Mouse (Mus musculus): ENCODE data around the gene Csmd2. TPM values are rescaled to one million over a fixed set of nuclear protein-coding genes. Genes with fewer than 3 reads are reported as not detected.
"Not testable (repeated sequence)": the region's sequence is repeated elsewhere in the genome, so short reads cannot be mapped to it uniquely, and the experiment has no call there.

The Csmd2 gene
- polyA plus RNA-seq, 1 experiment from 2014 or later: not detected

DNA sequence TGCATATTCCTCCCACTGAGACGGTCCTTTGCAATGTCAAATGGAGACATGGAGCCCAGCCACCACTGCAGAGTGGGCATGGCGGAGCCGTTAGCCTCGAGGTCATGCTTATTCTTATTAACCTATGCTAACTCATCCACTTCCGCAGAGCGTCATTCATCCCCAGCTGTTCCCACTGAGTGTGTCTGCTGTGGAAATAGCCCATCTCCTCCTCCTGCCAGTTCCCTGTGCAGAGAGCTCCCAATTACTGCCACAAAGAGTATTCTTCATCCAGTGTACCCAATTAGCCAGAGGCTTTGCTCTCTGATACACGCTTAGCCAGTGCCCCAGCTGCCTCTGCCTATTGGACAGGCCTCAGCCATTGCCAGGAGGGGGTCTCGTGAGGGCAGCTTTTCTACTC, 504.4 kb downstream of the Csmd2 start:
- no peak overlapping the region for H3K4me3 ChIP-seq (ENCODE audit: inconsistent target)
- no peaks in the 10 kb centered on the region for H3K79me2 ChIP-seq (ENCODE audit: inconsistent target)
- no peaks in the 10 kb centered on the region for H3K36me3 ChIP-seq (ENCODE audit: inconsistent target)
- no peak overlapping the region for H3K27ac ChIP-seq
- WGBS (ENCODE audit: missing documents): 80% methylated on average over 8 of the region's 8 CpGs

DNA sequence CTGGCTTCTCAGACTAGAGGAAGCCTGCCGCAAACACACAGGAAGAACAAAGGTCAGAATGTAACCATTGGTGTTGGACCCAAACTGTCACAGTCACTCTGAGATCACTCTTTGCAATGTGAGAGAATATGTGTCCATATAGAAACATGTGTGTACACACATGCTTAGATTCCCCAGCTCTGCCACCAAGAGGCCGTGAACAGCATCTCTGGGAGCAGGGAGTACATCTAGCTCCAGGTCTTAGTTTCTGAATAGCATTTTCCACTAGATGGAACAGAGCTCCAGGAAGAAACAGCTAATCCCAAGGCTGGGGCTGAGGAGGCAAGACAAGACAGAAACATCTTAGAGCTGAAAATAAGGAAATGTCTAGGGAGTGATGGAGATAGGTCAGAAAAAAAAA, 512.3 kb downstream of the Csmd2 start:
- Histone ChIP-seq H3K27ac (no peak overlapping the region), H3K36me3 (ENCODE audit: inconsistent target) (no peaks in the 10 kb centered on the region), H3K79me2 (ENCODE audit: inconsistent target) (no peaks in the 10 kb centered on the region), H3K4me3 (ENCODE audit: inconsistent target) (no peak overlapping the region)
- 78% methylated on average over 2 of the region's 2 CpGs for WGBS (ENCODE audit: missing documents)

DNA sequence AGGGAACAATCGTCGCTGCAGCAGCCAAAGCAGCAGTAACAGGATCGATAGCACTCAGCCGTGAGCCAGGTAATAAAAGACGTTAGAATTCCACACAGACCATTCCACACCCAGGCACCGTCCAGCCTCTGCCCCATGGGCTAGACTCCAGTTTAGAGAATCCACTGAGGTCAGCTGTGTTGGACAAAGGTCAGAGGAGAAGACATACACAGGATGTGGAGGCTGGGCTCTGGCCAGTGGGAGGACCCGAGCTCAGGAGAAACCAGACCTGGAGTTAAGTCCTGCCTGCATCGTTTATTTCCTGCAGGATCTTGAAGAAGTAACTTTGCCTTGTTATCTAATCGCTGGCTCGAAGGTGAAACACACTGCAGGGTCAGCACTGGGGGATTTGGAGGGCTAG, 519.2 kb downstream of the Csmd2 start:
- WGBS (ENCODE audit: missing documents): 56% methylated on average over 10 of the region's 10 CpGs
- no peaks in the 10 kb centered on the region for H3K79me2 ChIP-seq (ENCODE audit: inconsistent target)
- H3K36me3 ChIP-seq (ENCODE audit: inconsistent target): no peaks in the 10 kb centered on the region
- no peak overlapping the region for H3K4me3 ChIP-seq (ENCODE audit: inconsistent target)
- H3K27ac ChIP-seq: no peak overlapping the region

DNA sequence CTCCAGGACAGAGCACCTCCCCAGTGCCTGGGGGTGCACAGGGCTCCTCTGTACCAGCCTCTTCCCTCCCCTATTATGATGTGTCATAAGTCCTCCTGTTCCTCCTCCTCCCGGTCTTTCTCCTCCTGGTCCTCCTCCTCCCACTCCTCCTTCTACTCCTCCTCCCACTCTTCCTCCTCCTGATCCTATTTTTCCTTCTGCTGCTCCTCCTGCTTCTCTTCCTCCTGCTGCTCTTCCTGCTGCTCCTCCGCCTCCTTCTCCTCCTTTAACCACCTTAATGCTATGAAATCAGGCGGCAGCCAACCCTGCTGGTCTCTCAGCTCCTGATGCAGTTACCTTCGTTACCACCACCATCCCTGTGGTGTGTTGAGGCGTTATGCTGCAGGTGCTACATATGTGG, 522.2 kb downstream of the Csmd2 start:
- 71% methylated on average over 5 of the region's 5 CpGs for WGBS (ENCODE audit: missing documents)
- H3K4me3 ChIP-seq (ENCODE audit: inconsistent target): no peak overlapping the region
- no peaks in the 10 kb centered on the region for H3K79me2 ChIP-seq (ENCODE audit: inconsistent target)
- no peak overlapping the region for H3K27ac ChIP-seq
- H3K36me3 ChIP-seq (ENCODE audit: inconsistent target): no peaks in the 10 kb centered on the region

DNA sequence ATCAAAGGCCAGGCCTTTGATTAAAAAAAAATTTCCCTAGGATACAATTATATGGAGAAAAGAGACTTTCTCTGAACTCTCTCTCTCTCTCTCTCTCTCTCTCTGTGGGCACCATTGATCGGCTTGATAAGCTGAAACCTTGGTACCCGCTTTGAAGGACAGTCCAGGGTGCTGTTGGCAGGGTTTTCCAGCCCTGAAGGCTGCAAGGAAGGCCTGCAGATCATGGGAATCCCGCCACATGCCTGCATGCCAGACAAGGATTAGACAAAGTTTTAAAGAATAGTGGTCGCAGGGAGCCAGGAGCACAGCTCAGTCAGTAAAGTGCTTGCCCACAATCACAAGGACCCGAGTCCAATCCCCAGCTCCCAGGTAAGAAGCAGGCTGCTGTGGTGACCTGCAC, 526.8 kb downstream of the Csmd2 start:
- Histone ChIP-seq H3K36me3 (ENCODE audit: inconsistent target) (no peaks in the 10 kb centered on the region), H3K79me2 (ENCODE audit: inconsistent target) (no peaks in the 10 kb centered on the region), H3K4me3 (ENCODE audit: inconsistent target) (no peak overlapping the region), H3K27ac (no peak overlapping the region)
- 77% methylated on average over 5 of the region's 5 CpGs for WGBS (ENCODE audit: missing documents)

DNA sequence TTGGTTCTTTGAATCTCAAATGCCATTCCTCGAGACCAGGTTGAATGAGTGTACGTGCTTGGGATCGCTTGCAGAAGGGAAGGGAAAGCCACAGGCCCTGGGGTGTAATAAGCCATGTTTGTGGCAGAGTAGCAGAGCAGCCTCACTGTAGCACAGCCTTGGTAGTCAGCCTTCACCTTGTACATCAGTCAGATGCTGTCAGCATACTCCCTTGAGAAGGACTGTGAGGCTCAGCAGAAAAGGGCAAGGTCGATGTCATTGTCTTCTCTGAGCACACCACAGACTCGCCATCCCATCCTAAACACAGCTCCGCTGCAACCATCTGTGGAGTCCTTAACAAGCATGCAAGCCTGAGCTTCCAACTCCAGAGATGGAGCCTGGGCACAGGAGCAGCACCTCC, 533.6 kb downstream of the Csmd2 start:
- H3K79me2 ChIP-seq (ENCODE audit: inconsistent target): no peaks in the 10 kb centered on the region
- H3K27ac ChIP-seq: no peak overlapping the region
- no peak overlapping the region for H3K4me3 ChIP-seq (ENCODE audit: inconsistent target)
- no peaks in the 10 kb centered on the region for H3K36me3 ChIP-seq (ENCODE audit: inconsistent target)
- 90% methylated on average over 6 of the region's 6 CpGs for WGBS (ENCODE audit: missing documents)

DNA sequence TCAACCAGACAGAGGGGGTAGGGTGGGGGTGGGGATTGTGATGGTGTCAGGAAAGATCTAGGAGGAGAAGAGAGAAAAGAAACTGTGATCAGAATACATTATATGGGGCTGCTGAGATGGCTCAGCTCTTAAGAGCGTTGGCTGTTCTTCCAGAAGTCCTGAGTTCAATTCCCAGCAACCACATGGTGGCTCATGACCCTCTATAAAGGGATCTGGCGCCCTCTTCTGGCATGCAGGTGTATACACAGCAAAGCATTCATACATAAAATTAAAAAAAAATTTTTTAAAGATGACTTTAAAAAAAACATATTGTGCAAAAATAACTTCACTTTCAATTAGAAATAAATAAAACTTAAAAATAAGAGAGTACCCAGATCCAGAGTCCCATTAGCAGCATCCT, 555.7 kb downstream of the Csmd2 start:
- Histone ChIP-seq H3K79me2 (ENCODE audit: inconsistent target) (no peaks in the 10 kb centered on the region), H3K4me3 (ENCODE audit: inconsistent target) (no peak overlapping the region), H3K36me3 (ENCODE audit: inconsistent target) (no peaks in the 10 kb centered on the region), H3K27ac (no peak overlapping the region)
- whole genome bisulfite sequencing (ENCODE audit: missing documents): 33% methylated on average over 2 of the region's 2 CpGs

DNA sequence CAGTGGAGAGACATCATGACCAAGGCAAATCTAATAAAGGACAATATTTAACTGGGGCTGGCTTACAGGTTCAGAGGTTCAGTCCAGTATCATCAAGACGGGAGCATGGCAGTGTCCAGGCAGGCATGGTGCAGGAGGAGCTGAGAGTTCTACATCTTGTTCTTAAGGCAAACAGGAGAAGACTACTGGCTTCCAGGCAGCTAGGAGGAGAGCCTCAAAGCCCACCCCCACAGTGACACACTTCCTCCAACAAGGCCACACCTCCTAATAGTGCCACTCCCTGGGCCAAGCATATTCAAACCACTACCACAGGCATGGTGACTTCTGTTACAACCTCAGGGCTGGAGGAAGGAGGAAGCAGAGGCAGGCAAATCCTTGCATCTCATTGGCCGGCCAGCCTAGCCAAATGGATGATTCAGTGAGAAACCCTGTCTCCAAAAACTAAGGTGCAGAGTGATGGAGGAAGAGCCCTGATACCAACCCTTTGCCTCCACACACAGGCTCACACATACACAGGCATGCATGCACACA, 556.4 kb downstream of the Csmd2 start:
- H3K4me3 ChIP-seq (ENCODE audit: inconsistent target); H3K36me3 ChIP-seq (ENCODE audit: inconsistent target); H3K79me2 ChIP-seq (ENCODE audit: inconsistent target); H3K27ac ChIP-seq: not testable (repeated sequence)
- WGBS (ENCODE audit: missing documents): 79% methylated on average over 2 of the region's 2 CpGs

DNA sequence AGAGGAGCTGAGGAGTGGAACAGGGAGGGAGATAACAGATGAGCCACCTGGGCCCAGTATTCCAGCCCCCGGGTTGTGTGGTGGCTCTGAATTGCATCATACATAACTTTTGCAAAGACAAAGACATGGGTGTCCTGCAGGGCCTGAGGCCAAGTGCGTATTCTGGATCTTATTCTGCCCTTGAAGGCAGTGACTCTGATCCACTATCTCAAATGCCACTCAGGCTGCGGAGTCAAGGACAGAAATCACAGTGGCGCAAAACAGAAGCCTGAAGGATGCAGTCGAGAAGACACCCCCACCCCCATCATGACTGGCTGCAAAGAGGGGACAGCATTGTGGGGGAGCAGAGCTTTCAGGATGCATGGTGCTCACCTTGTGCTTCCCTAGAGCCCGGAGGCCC, 563.1 kb downstream of the Csmd2 start:
- no peak overlapping the region for H3K27ac ChIP-seq
- H3K4me3 ChIP-seq (ENCODE audit: inconsistent target): no peak overlapping the region
- WGBS (ENCODE audit: missing documents): 86% methylated on average over 6 of the region's 6 CpGs
- H3K36me3 ChIP-seq (ENCODE audit: inconsistent target): no peaks in the 10 kb centered on the region
- H3K79me2 ChIP-seq (ENCODE audit: inconsistent target): no peaks in the 10 kb centered on the region

DNA sequence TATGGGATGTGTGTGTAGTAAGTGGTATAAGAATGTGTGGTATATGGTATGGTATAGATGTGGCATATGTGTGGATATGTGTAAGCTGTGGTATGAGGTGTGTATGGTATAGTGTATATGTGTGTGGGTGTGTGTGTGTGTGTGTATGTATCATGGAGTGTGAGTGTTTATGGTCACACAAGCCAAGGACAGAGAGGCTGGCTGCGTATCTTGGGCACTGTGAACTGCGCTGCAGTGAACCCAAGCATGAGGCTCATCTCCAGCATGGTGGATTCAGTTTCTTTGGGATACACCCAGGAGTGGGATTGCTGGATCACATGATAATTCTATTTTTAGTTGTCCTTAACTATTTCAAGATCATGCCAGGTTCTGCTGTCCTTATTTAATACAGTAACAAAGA, 566.5 kb downstream of the Csmd2 start:
- 94% methylated on average over 2 of the region's 2 CpGs for WGBS (ENCODE audit: missing documents)
- H3K4me3 ChIP-seq (ENCODE audit: inconsistent target): no peak overlapping the region
- H3K79me2 ChIP-seq (ENCODE audit: inconsistent target): no peaks in the 10 kb centered on the region

DNA sequence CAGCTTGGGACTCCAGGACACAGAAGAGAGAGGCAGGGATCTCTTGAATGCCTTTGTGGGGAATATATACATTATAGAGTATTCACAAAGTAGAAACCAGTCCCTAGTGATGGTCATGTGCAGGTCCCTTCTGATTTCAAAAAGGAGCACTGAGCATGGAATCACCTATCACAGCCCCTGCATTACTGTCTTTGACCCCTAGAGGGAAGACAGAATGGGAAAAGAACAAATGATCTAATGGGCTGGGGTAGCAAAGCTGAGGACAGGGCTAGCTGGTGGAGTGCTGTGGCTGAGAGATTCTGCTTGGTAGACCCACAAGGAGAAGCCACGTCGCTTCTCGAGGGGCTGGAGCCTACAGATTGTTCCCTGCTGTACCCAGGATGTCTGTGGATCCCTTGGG, 572.7 kb downstream of the Csmd2 start:
- H3K36me3 ChIP-seq (ENCODE audit: inconsistent target): no peaks in the 10 kb centered on the region
- H3K4me3 ChIP-seq (ENCODE audit: inconsistent target): no peak overlapping the region
- H3K27ac ChIP-seq: no peak overlapping the region
- no peaks in the 10 kb centered on the region for H3K79me2 ChIP-seq (ENCODE audit: inconsistent target)
- 90% methylated on average over 3 of the region's 3 CpGs for WGBS (ENCODE audit: missing documents)

More for the DNA sequence above, 566.5 kb downstream of the Csmd2 start:
- H3K36me3 ChIP-seq (ENCODE audit: inconsistent target): no peaks in the 10 kb centered on the region
- H3K27ac ChIP-seq: no peak overlapping the region

DNA sequence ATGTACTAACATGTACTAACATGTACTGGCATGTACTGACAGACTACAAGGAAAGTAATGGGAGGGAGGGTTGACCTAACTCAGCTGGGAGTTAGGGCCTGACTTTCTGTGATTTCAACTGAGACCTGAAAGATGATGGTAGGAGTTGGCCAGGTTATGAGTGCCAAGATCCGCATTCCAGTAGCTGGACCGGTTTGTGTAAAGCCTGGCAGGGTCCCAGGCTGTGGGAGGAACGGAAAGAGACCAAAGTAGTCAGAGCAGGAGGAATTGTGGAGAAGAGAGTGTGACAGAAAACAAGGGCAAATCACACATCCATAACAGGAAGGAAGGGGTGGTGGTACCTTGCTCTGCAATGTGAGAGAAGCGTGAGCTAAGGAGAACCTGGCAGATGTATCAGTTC, 588.2 kb downstream of the Csmd2 start:
- H3K79me2 ChIP-seq (ENCODE audit: inconsistent target): no peaks in the 10 kb centered on the region
- WGBS (ENCODE audit: missing documents): 79% methylated on average over 4 of the region's 4 CpGs
- no peaks in the 10 kb centered on the region for H3K36me3 ChIP-seq (ENCODE audit: inconsistent target)
- H3K27ac ChIP-seq: no peak overlapping the region
- no peak overlapping the region for H3K4me3 ChIP-seq (ENCODE audit: inconsistent target)

DNA sequence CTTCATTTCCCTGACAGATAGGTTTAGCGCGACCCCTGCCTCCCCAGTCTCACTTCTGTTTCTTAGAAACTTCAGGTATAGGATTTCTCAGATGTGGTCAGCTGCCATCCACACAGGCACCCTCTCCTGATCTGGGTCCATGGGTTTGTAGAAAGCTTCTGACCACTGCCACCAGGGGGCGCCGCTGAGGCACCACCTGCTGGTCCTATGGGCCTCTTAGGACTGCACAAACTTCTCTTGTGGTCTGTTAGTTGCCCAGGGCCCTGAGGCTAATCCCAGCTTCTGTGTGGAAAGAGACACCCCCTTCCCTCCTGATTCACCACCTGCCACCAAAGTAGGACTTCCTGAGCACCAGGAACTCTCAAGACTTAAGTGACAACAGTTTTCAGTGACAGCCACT, 591.5 kb downstream of the Csmd2 start:
- 65% methylated on average over 4 of the region's 4 CpGs for WGBS (ENCODE audit: missing documents)
- no peak overlapping the region for H3K27ac ChIP-seq
- no peaks in the 10 kb centered on the region for H3K36me3 ChIP-seq (ENCODE audit: inconsistent target)
- no peaks in the 10 kb centered on the region for H3K79me2 ChIP-seq (ENCODE audit: inconsistent target)
- no peak overlapping the region for H3K4me3 ChIP-seq (ENCODE audit: inconsistent target)

DNA sequence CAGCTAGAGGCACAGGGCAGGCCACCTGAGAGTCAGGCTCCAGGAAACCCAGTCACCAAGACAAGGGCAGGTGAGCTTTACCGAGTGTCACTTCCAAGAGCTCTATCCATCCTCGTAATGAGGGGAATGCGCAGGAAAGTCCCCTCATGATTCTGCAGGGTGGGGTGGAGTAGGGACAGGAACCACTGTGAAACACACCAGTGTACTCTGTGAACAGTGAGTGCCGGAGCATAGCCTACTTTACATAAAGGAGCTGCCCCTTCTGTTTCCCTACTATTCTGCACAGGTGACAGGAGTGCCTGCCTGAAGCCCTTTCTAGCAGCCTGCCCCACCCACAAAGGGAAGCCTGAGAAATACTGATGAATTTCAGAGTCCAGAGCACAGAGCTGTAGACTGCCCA, 605.6 kb downstream of the Csmd2 start:
- Histone ChIP-seq H3K4me3 (ENCODE audit: inconsistent target) (no peak overlapping the region), H3K36me3 (ENCODE audit: inconsistent target) (peaks cover 20% of the 10 kb centered on the region; the same call in 1 of the 2 replicates), H3K27ac (no peak overlapping the region), H3K79me2 (ENCODE audit: inconsistent target) (no peaks in the 10 kb centered on the region)
- WGBS (ENCODE audit: missing documents): 100% methylated on average over 4 of the region's 4 CpGs

DNA sequence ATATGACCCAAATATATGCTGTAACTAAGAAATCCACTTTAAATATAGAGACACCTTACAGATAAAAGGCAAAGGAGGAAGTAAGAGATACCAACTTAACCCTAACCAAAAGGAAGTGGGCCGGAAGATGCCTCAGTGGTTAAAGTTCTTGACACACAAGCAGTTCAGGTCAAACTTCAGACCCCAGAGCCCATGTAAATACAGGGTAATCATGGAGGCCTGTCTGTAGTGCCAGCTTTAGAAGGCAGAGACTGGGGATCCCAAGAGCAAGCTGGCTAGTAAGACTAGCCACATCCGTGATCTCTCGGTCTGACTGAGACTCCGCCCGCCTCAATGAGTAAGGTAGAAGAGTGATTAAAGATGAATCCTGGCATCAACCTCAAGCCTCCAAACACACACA, 606.4 kb downstream of the Csmd2 start:
- Histone ChIP-seq H3K4me3 (ENCODE audit: inconsistent target) (no peak overlapping the region), H3K27ac (no peak overlapping the region), H3K79me2 (ENCODE audit: inconsistent target) (no peaks in the 10 kb centered on the region), H3K36me3 (ENCODE audit: inconsistent target) (peaks cover 13% of the 10 kb centered on the region; the same call in 1 of the 2 replicates)
- WGBS (ENCODE audit: missing documents): 66% methylated on average over 4 of the region's 5 CpGs

DNA sequence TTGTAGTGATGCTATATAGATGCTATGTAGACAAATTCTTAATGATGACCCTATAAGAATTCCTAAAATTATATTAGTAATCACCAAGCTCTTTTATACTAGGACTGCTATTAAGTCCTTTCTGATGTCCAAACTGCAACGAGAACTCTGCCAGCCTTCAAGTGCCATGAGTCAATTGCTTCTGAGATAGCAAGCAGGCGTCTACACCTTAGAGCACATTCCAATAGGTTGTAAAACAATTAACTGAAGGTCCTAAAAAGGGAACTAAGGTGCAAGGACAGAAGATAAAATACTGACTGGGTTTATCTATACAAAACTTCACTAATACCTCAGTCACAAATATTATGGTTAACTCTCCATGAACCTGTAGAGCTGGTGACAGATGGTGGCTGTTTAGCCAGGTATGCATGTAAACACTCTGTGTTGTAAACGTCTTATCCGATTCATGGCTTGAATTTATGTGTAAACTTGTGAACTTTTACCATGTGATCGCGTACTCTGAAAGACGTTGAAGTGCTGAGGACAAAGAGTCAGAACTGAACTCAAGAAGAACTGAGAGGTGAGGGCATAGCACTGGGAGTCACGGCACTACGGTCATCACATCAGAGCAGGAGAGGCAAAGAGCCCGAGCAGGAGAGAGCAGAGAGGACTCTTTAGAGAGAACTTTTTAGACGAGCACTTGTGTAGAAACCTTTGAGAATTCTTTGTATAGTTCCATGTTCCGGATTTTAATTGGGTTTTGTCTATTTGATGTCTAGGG, 610.3 kb downstream of the Csmd2 start:
- Histone ChIP-seq H3K79me2 (ENCODE audit: inconsistent target) (no peaks in the 10 kb centered on the region), H3K4me3 (ENCODE audit: inconsistent target) (no peak overlapping the region), H3K27ac (no peak overlapping the region), H3K36me3 (ENCODE audit: inconsistent target) (no peaks in the 10 kb centered on the region; the same call in 1 of the 2 replicates)
- WGBS (ENCODE audit: missing documents): 89% methylated on average over 12 of the region's 12 CpGs

All from macrophage (primary cell).